Mouse (Mus musculus) limb, embryonic 10.5 days (tissue): Measurements from ENCODE around the gene Gm37240. TPM values are rescaled to one million over a fixed set of nuclear protein-coding genes. Genes with fewer than 3 reads are reported as not detected.

Experiments
- DNase-seq: peaks from one replicate; pipeline ENCODE4 v3.0.0-alpha.2; 2017; ENCODE audit warnings: low spot score
- H3K27ac ChIP-seq: fragments of 300-500 bp; sonication (generic); 2 replicates; pipeline ENCODE4 v1.5.1; 2016; ENCODE audit warnings: mild to moderate bottlenecking
- H3K27me3 ChIP-seq: fragments of 300-500 bp; sonication (generic); 2 replicates; pipeline ENCODE4 v1.6.1; 2016; ENCODE audit warnings: low read depth, mild to moderate bottlenecking; ENCODE audit not compliant: poor library complexity, severe bottlenecking
- H3K36me3 ChIP-seq: fragments of 300-500 bp; sonication (generic); 2 replicates; pipeline ENCODE4 v1.6.1; 2016; ENCODE audit warnings: mild to moderate bottlenecking, moderate library complexity
- H3K4me1 ChIP-seq: fragments of 300-500 bp; sonication (generic); 2 replicates; pipeline ENCODE4 v1.6.1; 2016
- H3K4me3 ChIP-seq: fragments of 300-500 bp; sonication (generic); 2 replicates; pipeline ENCODE4 v1.5.1; 2016; ENCODE audit warnings: mild to moderate bottlenecking, moderate library complexity
- H3K9me3 ChIP-seq: fragments of 300-500 bp; sonication (generic); replicated peaks from 2 replicates; pipeline ENCODE4 v1.6.1; 2016; ENCODE audit warnings: mild to moderate bottlenecking
- WGBS: fragments of 180-500 bp; shearing (Covaris S2); methylation state at CpG from one replicate; pipeline ENCODE4 v1.1.7; 2016; 5-methylcytosine and 5-hydroxymethylcytosine counted together
- polyA plus RNA-seq: library from polyadenylated mRNA; unstranded; fragments of >200 nt; fragmentation: Nextera tagmentation; extraction: Ambion mirVana; gene quantifications from 2 replicates; pipeline ENCODE4 v1.2.1, GENCODE M21; 2016

Gene Gm37240
- polyA plus RNA-seq, 1 experiment from 2014 or later, result 3.1 TPM

DNA sequence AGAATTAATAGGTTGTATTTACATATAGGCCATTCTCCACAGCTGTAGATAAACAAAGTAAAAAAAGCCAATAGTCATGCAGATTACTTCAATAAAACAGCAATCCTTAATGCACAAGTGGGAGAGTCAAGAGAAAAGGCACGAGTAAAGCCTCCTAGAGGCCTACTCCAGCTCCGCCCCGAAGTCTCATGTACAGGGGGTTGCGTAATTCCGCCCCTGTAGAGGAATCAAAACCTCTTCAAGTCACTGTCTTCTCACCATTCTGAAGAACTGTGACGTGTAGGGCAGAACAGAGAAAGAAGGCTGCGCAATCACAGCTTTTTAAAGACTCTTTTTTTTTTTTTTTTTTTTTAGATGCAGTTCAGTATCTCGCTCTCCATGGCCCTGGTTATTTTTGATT, 393.5 kb downstream of the Gm37240 start:
- Histone ChIP-seq H3K36me3 (no peaks in the 10 kb centered on the region), H3K27ac (no peak overlapping the region), H3K4me3 (no peak overlapping the region), H3K27me3 (no peaks in the 10 kb centered on the region), H3K4me1 (no peaks in the 10 kb centered on the region), H3K9me3 (no peaks in the 10 kb centered on the region)
- 87% methylated on average over 8 of the region's 8 CpGs for WGBS
- no peak for DNase-seq

GRCm38 (mm10) chr3:85490204-85490603, 397.1 kb downstream of the Gm37240 start:
- 98% methylated on average over 3 of the region's 3 CpGs for WGBS
- Histone ChIP-seq H3K9me3 (no peaks in the 10 kb centered on the region), H3K4me3 (no peak overlapping the region), H3K36me3 (no peaks in the 10 kb centered on the region), H3K27me3 (no peaks in the 10 kb centered on the region), H3K4me1 (peaks cover 3% of the 10 kb centered on the region; the same call in 1 of the 2 replicates), H3K27ac (no peak overlapping the region)
- DNase-seq, result no peak

DNA sequence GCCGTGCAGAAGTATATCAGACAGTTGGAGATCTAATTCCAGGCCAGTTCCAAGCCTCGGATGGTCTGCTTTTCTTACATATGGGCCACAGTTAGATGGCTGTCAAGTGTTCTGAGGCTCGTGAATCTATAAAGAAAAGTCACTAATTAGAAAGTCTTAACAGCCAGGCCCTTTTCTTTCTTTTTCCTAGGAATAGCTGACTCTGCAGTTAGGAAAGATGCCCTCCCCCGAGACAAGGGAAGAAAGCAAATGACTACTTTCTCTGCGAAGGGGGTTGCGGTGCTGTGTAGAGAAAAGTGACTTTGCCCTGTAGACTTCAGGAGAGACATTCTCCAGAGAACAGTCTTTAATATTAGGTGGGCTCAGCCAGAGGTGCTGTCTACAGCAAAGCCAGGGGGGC, 399.9 kb downstream of the Gm37240 start:
- Histone ChIP-seq H3K4me1 (peaks cover 12% of the 10 kb centered on the region), H3K27ac (no peak overlapping the region), H3K4me3 (no peak overlapping the region), H3K27me3 (no peaks in the 10 kb centered on the region), H3K36me3 (no peaks in the 10 kb centered on the region), H3K9me3 (no peaks in the 10 kb centered on the region)
- 88% methylated on average over 6 of the region's 6 CpGs for WGBS
- DNase-seq, result no peak

GRCm38 (mm10) chr3:85485536-85486190, 401.7 kb downstream of the Gm37240 start:
- Histone ChIP-seq H3K4me3 (no peak overlapping the region), H3K27me3 (no peaks in the 10 kb centered on the region), H3K36me3 (no peaks in the 10 kb centered on the region), H3K27ac (no peak overlapping the region), H3K4me1 (peaks cover 13% of the 10 kb centered on the region), H3K9me3 (no peaks in the 10 kb centered on the region)
- no peak for DNase-seq
- WGBS, result 54% methylated on average over 3 of the region's 3 CpGs

GRCm38 (mm10) chr3:85482636-85483035, 404.7 kb downstream of the Gm37240 start:
- Histone ChIP-seq H3K27me3 (no peaks in the 10 kb centered on the region), H3K4me3 (no peak overlapping the region), H3K36me3 (no peaks in the 10 kb centered on the region), H3K27ac (0 out of 2 replicates have a peak overlapping the region, but pooled peaks have one; percentile 17), H3K4me1 (peaks cover 13% of the 10 kb centered on the region), H3K9me3 (no peaks in the 10 kb centered on the region)
- DNase-seq, result peak; percentile 38
- WGBS, result 45% methylated on average over 5 of the region's 5 CpGs

- no peaks in the 10 kb centered on the region for H3K36me3 ChIP-seq
- 94% methylated on average over 1 of the region's 1 CpGs for WGBS
- H3K4me1 ChIP-seq, result peaks cover 12% of the 10 kb centered on the region
- no peaks in the 10 kb centered on the region for H3K27me3 ChIP-seq
- no peak overlapping the region for H3K4me3 ChIP-seq
- DNase-seq, result no peak
- H3K27ac ChIP-seq, result no peak overlapping the region
- H3K9me3 ChIP-seq, result no peaks in the 10 kb centered on the region
Measured at GRCm38 (mm10) chr3:85480638-85481037, 406.7 kb downstream of the Gm37240 start.

DNA sequence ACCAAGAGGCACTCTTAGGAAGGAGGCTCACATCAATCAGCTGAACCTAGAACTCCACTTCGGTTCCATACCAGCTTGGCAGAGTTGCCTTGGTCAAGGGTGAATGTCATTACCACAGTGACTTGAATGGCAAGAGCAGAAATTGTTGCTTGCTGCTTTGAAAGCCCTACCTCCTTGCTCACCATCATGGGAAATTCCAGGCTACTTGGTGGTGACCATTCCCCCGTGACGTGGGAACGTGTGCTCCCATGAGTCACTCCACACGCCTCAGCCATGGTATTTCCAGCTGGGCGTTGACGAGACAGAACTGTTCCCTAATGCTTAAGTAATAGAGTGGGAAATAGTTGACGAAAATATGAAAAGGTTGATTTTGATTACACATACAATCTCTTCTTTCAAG, 408.6 kb downstream of the Gm37240 start:
- H3K9me3 ChIP-seq, result no peaks in the 10 kb centered on the region
- no peak for DNase-seq
- WGBS, result 93% methylated on average over 8 of the region's 8 CpGs

GRCm38 (mm10) chr3:85469711-85470110, 417.6 kb downstream of the Gm37240 start:
- no peak overlapping the region for H3K27ac ChIP-seq
- WGBS, result 86% methylated on average over 6 of the region's 6 CpGs
- H3K4me1 ChIP-seq, result no peaks in the 10 kb centered on the region

More for the DNA sequence above, 408.6 kb downstream of the Gm37240 start:
- H3K27me3 ChIP-seq, result no peaks in the 10 kb centered on the region
- H3K36me3 ChIP-seq, result no peaks in the 10 kb centered on the region
- H3K4me1 ChIP-seq, result peaks cover 10% of the 10 kb centered on the region
- no peak overlapping the region for H3K4me3 ChIP-seq
- H3K27ac ChIP-seq, result no peak overlapping the region

GRCm38 (mm10) chr3:85468995-85469394, 418.3 kb downstream of the Gm37240 start:
- WGBS, result 78% methylated on average over 2 of the region's 2 CpGs
- H3K9me3 ChIP-seq, result no peaks in the 10 kb centered on the region
- no peak overlapping the region for H3K27ac ChIP-seq
- H3K4me3 ChIP-seq, result no peak overlapping the region
- no peaks in the 10 kb centered on the region for H3K36me3 ChIP-seq
- no peak for DNase-seq
- H3K4me1 ChIP-seq, result no peaks in the 10 kb centered on the region
- H3K27me3 ChIP-seq, result no peaks in the 10 kb centered on the region

More at GRCm38 (mm10) chr3:85469711-85470110, 417.6 kb downstream of the Gm37240 start:
- no peak overlapping the region for H3K4me3 ChIP-seq
- no peaks in the 10 kb centered on the region for H3K36me3 ChIP-seq
- no peaks in the 10 kb centered on the region for H3K9me3 ChIP-seq
- no peaks in the 10 kb centered on the region for H3K27me3 ChIP-seq
- no peak for DNase-seq

- no peak for DNase-seq
- Histone ChIP-seq H3K9me3 (no peaks in the 10 kb centered on the region), H3K27me3 (no peaks in the 10 kb centered on the region), H3K36me3 (no peaks in the 10 kb centered on the region), H3K27ac (no peak overlapping the region), H3K4me3 (no peak overlapping the region), H3K4me1 (no peaks in the 10 kb centered on the region)
- 92% methylated on average over 10 of the region's 10 CpGs for WGBS
Measured at GRCm38 (mm10) chr3:85465283-85466025, 421.9 kb downstream of the Gm37240 start.

- 93% methylated on average over 6 of the region's 6 CpGs for WGBS
- H3K36me3 ChIP-seq, result no peaks in the 10 kb centered on the region
- DNase-seq, result no peak
- H3K9me3 ChIP-seq, result no peaks in the 10 kb centered on the region
- no peaks in the 10 kb centered on the region for H3K27me3 ChIP-seq
- H3K27ac ChIP-seq, result no peak overlapping the region
- no peak overlapping the region for H3K4me3 ChIP-seq
- no peaks in the 10 kb centered on the region; the same call in 1 of the 2 replicates for H3K4me1 ChIP-seq
Measured at GRCm38 (mm10) chr3:85460021-85460420, 427.3 kb downstream of the Gm37240 start.

GRCm38 (mm10) chr3:85456983-85457382, 430.3 kb downstream of the Gm37240 start:
- Histone ChIP-seq H3K4me3 (no peak overlapping the region), H3K27me3 (no peaks in the 10 kb centered on the region), H3K9me3 (no peaks in the 10 kb centered on the region), H3K27ac (no peak overlapping the region), H3K36me3 (no peaks in the 10 kb centered on the region), H3K4me1 (no peaks in the 10 kb centered on the region; the same call in 1 of the 2 replicates)
- 85% methylated on average over 2 of the region's 2 CpGs for WGBS
- DNase-seq, result no peak

DNA sequence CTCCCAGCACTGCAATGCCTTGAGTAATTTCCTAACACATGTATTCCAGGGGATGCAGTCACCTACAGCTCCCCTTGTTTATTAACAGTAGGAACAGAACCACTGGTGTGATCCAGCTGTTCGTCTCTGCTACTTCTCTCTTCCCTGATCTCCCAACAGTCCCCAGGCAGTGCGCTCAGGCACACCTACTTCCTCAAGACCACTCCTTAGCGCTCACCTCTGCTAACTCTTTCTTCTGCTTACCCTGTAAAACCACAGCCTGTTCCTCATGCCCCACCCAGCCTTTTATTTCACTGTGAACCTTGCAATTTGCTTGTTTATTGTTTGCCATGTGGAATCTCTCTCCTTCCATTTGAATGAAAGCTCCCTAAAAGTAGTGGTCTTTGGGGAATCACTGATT, 431.9 kb downstream of the Gm37240 start:
- Histone ChIP-seq H3K4me3 (no peak overlapping the region), H3K27me3 (no peaks in the 10 kb centered on the region), H3K4me1 (peaks cover 5% of the 10 kb centered on the region; the same call in 1 of the 2 replicates), H3K36me3 (no peaks in the 10 kb centered on the region), H3K27ac (no peak overlapping the region), H3K9me3 (no peaks in the 10 kb centered on the region)
- no peak for DNase-seq
- 80% methylated on average over 3 of the region's 3 CpGs for WGBS
